33 mouse cellular contexts compared by ENCODE assay signal in the genomic region with DNA sequence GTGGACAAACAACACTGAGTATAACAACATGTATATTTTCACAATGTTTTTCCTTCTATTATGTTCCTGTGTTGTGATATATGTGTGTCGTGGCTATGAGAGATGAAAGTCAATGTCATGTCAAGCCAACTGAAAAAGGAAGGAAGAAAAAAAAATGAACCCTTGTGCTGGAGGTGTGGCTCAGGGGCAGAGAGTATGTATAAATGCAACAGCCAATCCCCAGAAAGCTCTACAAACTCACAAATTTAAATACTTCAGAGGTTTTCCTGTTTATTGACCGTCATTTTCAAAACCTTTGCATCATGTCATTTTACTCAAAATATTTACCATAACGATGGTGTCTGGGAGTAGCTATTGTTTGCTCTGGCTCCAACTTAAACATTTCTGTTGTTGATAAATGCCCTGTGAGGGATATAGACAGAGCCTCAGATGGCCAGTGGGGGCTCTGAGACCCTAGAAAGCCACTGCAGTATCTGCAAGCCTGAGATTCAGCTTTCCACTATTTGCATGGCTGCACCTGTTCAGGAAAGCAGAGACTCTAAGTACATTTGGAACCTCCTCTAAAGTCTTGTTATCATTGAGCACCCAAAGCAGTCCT. TPM values are rescaled to one million over a fixed set of nuclear protein-coding genes. Genes with fewer than 3 reads are reported as not detected.
"Had no signal": no experiment of that assay in that cellular context is flagged by ENCODE, and none has a peak within 500 bp of the region (broad histone marks: within the 10 kb centered on the region; RNA-seq: fewer than 3 reads in every experiment).

No protein-coding gene starts in this region.

- H3K27ac ChIP-seq: embryonic facial prominence, embryonic 10.5 days; embryonic facial prominence, embryonic 12.5 days; embryonic facial prominence, embryonic 13.5 days; embryonic facial prominence, embryonic 15.5 days; forebrain, embryonic 10.5 days; forebrain, embryonic 12.5 days; forebrain, embryonic 13.5 days; forebrain, embryonic 15.5 days; gastrocnemius, adult 2 months had no signal

- H3K4me3 ChIP-seq: embryonic facial prominence, embryonic 10.5 days; embryonic facial prominence, embryonic 12.5 days; embryonic facial prominence, embryonic 13.5 days; embryonic facial prominence, embryonic 15.5 days; erythroblast, embryonic 14.5 days; forebrain, embryonic 10.5 days; forebrain, embryonic 12.5 days; forebrain, embryonic 13.5 days; forebrain, embryonic 15.5 days; gastrocnemius, adult 2 months had no signal

- H3K4me1 ChIP-seq: embryonic facial prominence, embryonic 10.5 days; embryonic facial prominence, embryonic 12.5 days; embryonic facial prominence, embryonic 13.5 days; embryonic facial prominence, embryonic 15.5 days; forebrain, embryonic 10.5 days; forebrain, embryonic 12.5 days; forebrain, embryonic 13.5 days; forebrain, embryonic 15.5 days had no signal

- ATAC-seq: forebrain, embryonic 13.5 days; forebrain, embryonic 14.5 days; forebrain, embryonic 15.5 days; forebrain, embryonic 16.5 days; forebrain, postnatal 0 days had no signal

- H3K36me3 ChIP-seq: embryonic facial prominence, embryonic 10.5 days; embryonic facial prominence, embryonic 12.5 days; embryonic facial prominence, embryonic 13.5 days; embryonic facial prominence, embryonic 15.5 days; forebrain, embryonic 10.5 days; forebrain, embryonic 12.5 days; forebrain, embryonic 15.5 days had no signal

- H3K4me2 ChIP-seq: embryonic facial prominence, embryonic 12.5 days; embryonic facial prominence, embryonic 13.5 days; embryonic facial prominence, embryonic 15.5 days; forebrain, embryonic 12.5 days; forebrain, embryonic 13.5 days; forebrain, embryonic 15.5 days had no signal

- H3K27me3 ChIP-seq: embryonic facial prominence, embryonic 12.5 days; embryonic facial prominence, embryonic 13.5 days; embryonic facial prominence, embryonic 15.5 days; forebrain, embryonic 12.5 days; forebrain, embryonic 13.5 days; forebrain, embryonic 15.5 days had no signal

- H3K9ac ChIP-seq: embryonic facial prominence, embryonic 12.5 days; embryonic facial prominence, embryonic 13.5 days; embryonic facial prominence, embryonic 15.5 days; forebrain, embryonic 12.5 days; forebrain, embryonic 13.5 days; forebrain, embryonic 15.5 days; forebrain, postnatal 0 days had no signal

- H3K9me3 ChIP-seq: embryonic facial prominence, embryonic 10.5 days; embryonic facial prominence, embryonic 12.5 days; embryonic facial prominence, embryonic 13.5 days; embryonic facial prominence, embryonic 15.5 days; forebrain, embryonic 10.5 days; forebrain, embryonic 12.5 days; forebrain, embryonic 13.5 days; forebrain, embryonic 15.5 days had no signal

- DNase-seq: cerebellum, adult 2 months; cerebellum, adult 8-10 months; cerebellum, adult 9-10 months; cerebellum, adult 9-11 months; cerebellum, postnatal 10 days; cerebellum, postnatal 14 days; cerebellum, postnatal 25 days; cerebellum, postnatal 36 days; embryo, embryonic 11 days; forebrain, postnatal 0 days; gastrocnemius, adult 2 months; gastrocnemius, postnatal 10 days; gastrocnemius, postnatal 14 days; gastrocnemius, postnatal 25 days; gastrocnemius, postnatal 36 days; heart, adult 11 months; heart, adult 18-20 months had no signal

RNA-seq across cellular contexts. Expression of a gene that starts 4.6 kb away (rescaled TPM):
- polyA plus RNA-seq: erythroblast, embryonic 14.5 days had no signal

RNA-seq across cellular contexts. Expression of a gene that starts 8.1 kb away (rescaled TPM):
- polyA plus RNA-seq: cerebellum, adult 2 months; cortical plate, adult 2 months; embryonic facial prominence, embryonic 10.5 days; embryonic facial prominence, embryonic 11.5 days; embryonic facial prominence, embryonic 12.5 days; embryonic facial prominence, embryonic 14.5 days; erythroblast, embryonic 14.5 days; forebrain, embryonic 10.5 days; forebrain, embryonic 11.5 days; forebrain, embryonic 13.5 days; forebrain, embryonic 14.5 days; forebrain, embryonic 15.5 days; forebrain, embryonic 16.5 days had no signal

RNA-seq across cellular contexts. Expression of a gene that starts 38.7 kb away (rescaled TPM):
- polyA plus RNA-seq: cerebellum, adult 2 months; cortical plate, adult 2 months; embryonic facial prominence, embryonic 10.5 days; embryonic facial prominence, embryonic 11.5 days; embryonic facial prominence, embryonic 12.5 days; erythroblast, embryonic 14.5 days; forebrain, embryonic 10.5 days; forebrain, embryonic 11.5 days; forebrain, embryonic 12.5 days; forebrain, embryonic 13.5 days; forebrain, embryonic 14.5 days; forebrain, embryonic 15.5 days; forebrain, embryonic 16.5 days; forebrain, postnatal 0 days; gonadal fat pad, adult 2 months had no signal
